Mouse (Mus musculus) E14TG2a.4 (cell line): ENCODE measurements at regions not wholly inside any gene's neighbourhood (a gene's known extent, or its start where the extent isn't known, plus 50 kb on each side); places are given as distances from the start of the nearest gene placed in this dataset.

Experiments
- CTCF ChIP-seq: conservative IDR thresholded peaks from 2 replicates; pipeline ENCODE4 v1.5.1; 2014; ENCODE audit warnings: low read length
- NANOG ChIP-seq: IDR thresholded peaks from 2 replicates; pipeline ENCODE4 v1.6.1; 2014; ENCODE audit warnings: borderline replicate concordance, low read length, mixed read lengths
- POU5F1 ChIP-seq: IDR thresholded peaks from 2 replicates; pipeline ENCODE4 v1.6.1; 2014; ENCODE audit warnings: low read length, borderline replicate concordance

GRCm38 (mm10) chr6:49696990-49697389, 125.5 kb upstream of the Npy start:
- TF ChIP-seq CTCF (no peak), POU5F1 (no peak), NANOG (no peak)
